In genomic region chr9:54244869-54245665, GRCm38 (mm10) we compare ENCODE assay signal across 21 mouse cellular contexts. TPM values are rescaled to one million over a fixed set of nuclear protein-coding genes. Genes with fewer than 3 reads are reported as not detected.
DNase-seq lines count a peak whose midpoint lies in the region; ATAC-seq lines count a peak whose summit lies in the region.
"Had no signal": no experiment of that assay in that cellular context is flagged by ENCODE, and none has a peak within 500 bp of the region (broad histone marks: within the 10 kb centered on the region; RNA-seq: fewer than 3 reads in every experiment).

No protein-coding gene starts in this region.

- ATAC-seq in forebrain, embryonic 12.5 days (ENCODE audit: low FRiP score): no peak
- peak; percentile 74 for ATAC-seq in hindbrain, embryonic 16.5 days
- ATAC-seq in midbrain, embryonic 13.5 days: peak; percentile 65; the same call in 1 of the 2 replicates
- ATAC-seq: intestine, postnatal 0 days had no signal

- H3K9ac ChIP-seq in forebrain, embryonic 12.5 days: no peak overlapping the region
- no peak overlapping the region for H3K9ac ChIP-seq in hindbrain, embryonic 16.5 days (ENCODE audit: low read depth, low read length)
- no peak overlapping the region for H3K9ac ChIP-seq in midbrain, embryonic 13.5 days (replicated peaks)
- H3K9ac ChIP-seq: limb, embryonic 13.5 days had no signal

- 61% methylated on average over 3 of the region's 3 CpGs for WGBS in forebrain, embryonic 12.5 days
- 75% methylated on average over 3 of the region's 3 CpGs for WGBS in forebrain, embryonic 10.5 days
- 46% methylated on average over 3 of the region's 3 CpGs for whole genome bisulfite sequencing in hindbrain, embryonic 16.5 days
- 56% methylated on average over 3 of the region's 3 CpGs for WGBS in midbrain, embryonic 13.5 days

- H3K4me1 ChIP-seq in forebrain, embryonic 12.5 days: peaks cover 5% of the 10 kb centered on the region
- H3K4me1 ChIP-seq in forebrain, embryonic 10.5 days: peaks cover 8% of the 10 kb centered on the region
- H3K4me1 ChIP-seq in hindbrain, embryonic 16.5 days (ENCODE audit: control insufficient read depth, insufficient read depth, low read depth, low read length): no peaks in the 10 kb centered on the region
- peaks cover 10% of the 10 kb centered on the region for H3K4me1 ChIP-seq in midbrain, embryonic 13.5 days (replicated peaks)
- H3K4me1 ChIP-seq: limb, embryonic 13.5 days had no signal

- H3K27ac ChIP-seq in forebrain, embryonic 12.5 days: peak overlapping the region; percentile 69
- no peak overlapping the region for H3K27ac ChIP-seq in forebrain, embryonic 10.5 days
- peak overlapping the region; percentile 67; the same call in 1 of the 2 replicates for H3K27ac ChIP-seq in hindbrain, embryonic 16.5 days (ENCODE audit: low read depth, low read length)
- H3K27ac ChIP-seq in midbrain, embryonic 13.5 days: peak overlapping the region; percentile 73
- H3K27ac ChIP-seq: limb, embryonic 13.5 days had no signal

- H3K4me3 ChIP-seq in forebrain, embryonic 12.5 days (replicated peaks): no peak overlapping the region
- H3K4me3 ChIP-seq in forebrain, embryonic 10.5 days: no peak overlapping the region
- no peak overlapping the region for H3K4me3 ChIP-seq in hindbrain, embryonic 16.5 days (ENCODE audit: low read length)
- no peak overlapping the region for H3K4me3 ChIP-seq in midbrain, embryonic 13.5 days (replicated peaks)
- H3K4me3 ChIP-seq: limb, embryonic 13.5 days had no signal

- H3K4me2 ChIP-seq in forebrain, embryonic 12.5 days: no peak overlapping the region
- H3K4me2 ChIP-seq in hindbrain, embryonic 16.5 days (ENCODE audit: low read length): no peak overlapping the region
- no peak overlapping the region for H3K4me2 ChIP-seq in midbrain, embryonic 13.5 days (replicated peaks)
- H3K4me2 ChIP-seq: limb, embryonic 13.5 days had no signal

- no peaks in the 10 kb centered on the region for H3K9me3 ChIP-seq in forebrain, embryonic 12.5 days
- no peaks in the 10 kb centered on the region for H3K9me3 ChIP-seq in forebrain, embryonic 10.5 days
- no peaks in the 10 kb centered on the region for H3K9me3 ChIP-seq in hindbrain, embryonic 16.5 days (ENCODE audit: control insufficient read depth, low read length)
- no peaks in the 10 kb centered on the region for H3K9me3 ChIP-seq in midbrain, embryonic 13.5 days
- H3K9me3 ChIP-seq: limb, embryonic 13.5 days had no signal

- no peaks in the 10 kb centered on the region for H3K27me3 ChIP-seq in forebrain, embryonic 12.5 days
- H3K27me3 ChIP-seq in forebrain, embryonic 10.5 days (ENCODE audit: poor library complexity, severe bottlenecking): no peaks in the 10 kb centered on the region
- H3K27me3 ChIP-seq in hindbrain, embryonic 16.5 days (replicated peaks; ENCODE audit: control insufficient read depth, insufficient read depth, low read length): no peaks in the 10 kb centered on the region
- no peaks in the 10 kb centered on the region for H3K27me3 ChIP-seq in midbrain, embryonic 13.5 days
- H3K27me3 ChIP-seq: limb, embryonic 13.5 days had no signal

- DNase-seq in forebrain, embryonic 10.5 days (ENCODE audit: extremely low spot score, low spot score): no peak
- DNase-seq in brain, embryonic 18.5 days (ENCODE audit: low read depth, low spot score): peak; percentile 32
- no peak for DNase-seq in gastrocnemius, postnatal 4 days (ENCODE audit: low spot score in 2 of 2)
- DNase-seq in gastrocnemius, adult 8-10 months (ENCODE audit: low spot score in 2 of 2): no peak
- DNase-seq in gastrocnemius, postnatal 25 days: no peak
- DNase-seq: adrenal gland, postnatal 10 days; B cell, adult 2 months; cerebellum, adult 11 months; kidney, postnatal 4 days; lung, adult 2 months; thymus, postnatal 4 days had no signal

- H3K36me3 ChIP-seq in forebrain, embryonic 12.5 days (replicated peaks): no peaks in the 10 kb centered on the region
- no peaks in the 10 kb centered on the region for H3K36me3 ChIP-seq in forebrain, embryonic 10.5 days (replicated peaks)
- no peaks in the 10 kb centered on the region for H3K36me3 ChIP-seq in hindbrain, embryonic 16.5 days (ENCODE audit: control insufficient read depth, insufficient read depth, low read length)
- no peaks in the 10 kb centered on the region for H3K36me3 ChIP-seq in midbrain, embryonic 13.5 days
- H3K36me3 ChIP-seq: limb, embryonic 13.5 days had no signal

RNA-seq across cellular contexts. Expression of gene Cyp19a1, which starts 22.8 kb away (rescaled TPM):
- not detected in 2 replicates for polyA plus RNA-seq in forebrain, embryonic 12.5 days (2016; fragmentation: Nextera tagmentation; extraction: Ambion mirVana)
- polyA plus RNA-seq in forebrain, embryonic 10.5 days (2016; fragmentation: Nextera tagmentation; extraction: Ambion mirVana): not detected in 2 replicates
- 0.16 TPM in 1 of 2 replicates, not detected in the other for polyA plus RNA-seq in hindbrain, embryonic 16.5 days (2015; fragmentation: Nextera tagmentation; extraction: Ambion mirVana)
- polyA plus RNA-seq in midbrain, embryonic 13.5 days (2015; fragmentation: Nextera tagmentation; extraction: Ambion mirVana): 0.15 TPM in 1 of 2 replicates, not detected in the other
- total RNA-seq in gastrocnemius, postnatal 4 days (2021): not detected
- total RNA-seq in gastrocnemius, adult 8-10 months (2022): not detected
- total RNA-seq in gastrocnemius, postnatal 25 days (2021): not detected
- total RNA-seq: adrenal gland, postnatal 10 days; ES-E14; megakaryocyte progenitor cell, adult 5-6 weeks had no signal
- polyA plus RNA-seq: gonadal fat pad, adult 2 months; heart, postnatal 0 days; intestine, postnatal 0 days; limb, embryonic 13.5 days; lung, adult 2 months; stomach, embryonic 14.5 days had no signal

RNA-seq across cellular contexts. Expression of gene Gldn, which starts 41.2 kb away (rescaled TPM):
- 0.09 and 0.13 TPM in 2 replicates for polyA plus RNA-seq in forebrain, embryonic 12.5 days (2016; fragmentation: Nextera tagmentation; extraction: Ambion mirVana)
- 0.17 and 0.27 TPM in 2 replicates for polyA plus RNA-seq in forebrain, embryonic 10.5 days (2016; fragmentation: Nextera tagmentation; extraction: Ambion mirVana)
- polyA plus RNA-seq in hindbrain, embryonic 16.5 days (2015; fragmentation: Nextera tagmentation; extraction: Ambion mirVana): 0.30 and 0.45 TPM in 2 replicates
- 0.03 and 0.13 TPM in 2 replicates for polyA plus RNA-seq in midbrain, embryonic 13.5 days (2015; fragmentation: Nextera tagmentation; extraction: Ambion mirVana)
- 1 to 10 TPM; 3.1 to 3.8 TPM for total RNA-seq in gastrocnemius, postnatal 4 days (2021)
- under 1 TPM; 0.15 to 0.46 (median 0.34) TPM for total RNA-seq in gastrocnemius, adult 8-10 months (2022)
- total RNA-seq in gastrocnemius, postnatal 25 days (2021): under 1 TPM; 0.67 to 0.95 TPM
- total RNA-seq: ES-E14; megakaryocyte progenitor cell, adult 5-6 weeks had no signal
- polyA plus RNA-seq: heart, postnatal 0 days; intestine, postnatal 0 days; stomach, embryonic 14.5 days had no signal
